Mouse (Mus musculus) embryonic stem cell, embryonic (primary cell): ENCODE data around the gene Lilrb4a.
"Not testable (repeated sequence)": the region's sequence is repeated elsewhere in the genome, so short reads cannot be mapped to it uniquely, and the experiment has no call there.

Experiments used
- CTCF ChIA-PET, 4 experiments: fragments of 300-600 bp in 2 of 4; fragments of 350-600 bp in 2 of 4; sonication (Branson Sonifier 250); formaldehyde crosslinking; loops; one replicate each; lab custom pipeline; 2022; ENCODE audit warnings: inconsistent platforms in 2 of 4; lab: Charles Lee
- POLR2A ChIA-PET, 4 experiments: fragments of 300-600 bp in 2 of 4; fragments of 350-600 bp in 2 of 4; sonication (Branson Sonifier 250); formaldehyde crosslinking; loops; one replicate each; lab custom pipeline; 2022; ENCODE audit warnings: antibody characterized with exemption in 4 of 4, inconsistent platforms in 1 of 4; lab: Charles Lee

The Lilrb4a gene

GRCm38 (mm10) chr10:51490691-51491090, at the start of gene Lilrb4a:
TSS of gene Lilrb4a (plus strand) at chr10:51490956.
- POLR2A ChIA-PET = not testable (repeated sequence)

GRCm38 (mm10) chr10:51451610-51452009, 39.1 kb upstream of the Lilrb4a start:
- CTCF ChIA-PET = no interaction called here
- POLR2A ChIA-PET = no interaction called here

More at GRCm38 (mm10) chr10:51490691-51491090, at the start of gene Lilrb4a:
- CTCF ChIA-PET = not testable (repeated sequence)

DNA sequence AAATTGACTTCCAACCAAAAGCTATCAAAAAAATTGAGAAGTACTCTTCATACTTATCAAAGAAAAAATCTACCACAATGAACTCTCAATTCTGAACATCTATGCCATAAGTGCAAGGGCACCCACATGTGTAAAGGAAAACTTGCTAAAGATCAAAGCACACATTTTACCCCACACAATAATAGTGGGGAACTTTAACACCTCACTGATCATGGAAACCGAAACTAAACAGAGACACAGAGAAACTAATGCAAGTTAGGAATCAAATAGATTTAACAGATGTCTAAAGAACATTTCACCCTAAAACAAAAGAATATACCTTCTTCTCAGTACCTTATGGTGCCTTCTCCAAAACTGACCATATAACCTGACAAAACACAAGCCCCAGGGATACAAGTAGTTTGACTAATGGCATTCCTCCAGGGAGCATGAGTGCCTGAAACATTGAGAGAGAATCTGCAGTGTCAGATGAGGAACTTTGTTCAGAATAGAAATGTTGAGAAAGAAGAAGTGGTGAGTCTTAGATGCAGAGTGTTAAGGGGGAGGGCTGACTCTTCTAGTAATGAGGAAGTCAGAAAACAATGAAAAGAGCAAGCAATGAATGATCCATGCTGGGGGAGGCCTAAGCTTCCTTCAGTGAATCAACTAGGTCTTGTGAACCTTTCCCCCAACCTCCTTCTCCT, 37.0 kb upstream of the Lilrb4a start:
- CTCF ChIA-PET = no interaction called here

GRCm38 (mm10) chr10:51454365-51454764, 36.4 kb upstream of the Lilrb4a start:
- ChIA-PET CTCF (no interaction called here), POLR2A (no interaction called here)

More for the DNA sequence above, 37.0 kb upstream of the Lilrb4a start:
- POLR2A ChIA-PET = no interaction called here

DNA sequence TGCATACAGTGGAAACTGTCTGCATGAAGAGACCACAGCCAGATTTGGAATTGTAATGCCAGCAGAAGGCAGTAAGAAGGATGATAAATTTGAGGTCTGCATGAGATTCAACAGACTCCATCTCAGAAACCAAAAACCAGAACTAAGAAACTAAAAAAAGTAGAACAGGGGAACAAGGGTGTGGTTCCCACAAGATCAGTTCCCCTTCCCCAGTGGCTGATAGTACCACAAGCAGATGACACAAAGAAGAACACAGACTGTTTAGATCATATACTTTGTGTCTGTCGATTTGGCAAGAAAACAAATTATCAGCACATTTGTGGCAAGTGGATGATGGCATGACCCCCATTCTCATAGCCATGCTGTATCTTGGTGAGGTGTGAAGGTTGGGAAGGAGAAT, 35.0 kb upstream of the Lilrb4a start:
- ChIA-PET POLR2A (no interaction called here), CTCF (no interaction called here)

GRCm38 (mm10) chr10:51456369-51456768, 34.4 kb upstream of the Lilrb4a start:
- CTCF ChIA-PET = no interaction called here

DNA sequence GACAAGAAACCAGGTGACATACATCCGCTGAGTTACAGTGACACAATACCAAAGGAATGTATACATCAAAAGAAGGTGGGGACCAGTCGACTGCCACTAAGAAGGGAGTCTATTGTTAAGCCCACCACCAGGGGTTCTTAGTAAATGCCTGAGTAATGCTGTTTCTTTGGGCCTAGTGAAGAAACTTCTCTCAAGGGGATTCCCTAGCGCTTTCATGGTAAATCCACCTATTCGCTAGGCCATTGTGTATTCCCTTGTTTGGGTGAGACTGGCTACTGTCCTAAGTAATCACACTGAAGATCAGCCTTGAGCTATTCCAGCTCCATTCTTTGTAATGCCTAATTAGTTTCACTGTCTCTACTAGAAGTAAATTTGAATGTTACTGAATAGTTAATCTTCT, 27.0 kb upstream of the Lilrb4a start:
- CTCF ChIA-PET, POLR2A ChIA-PET: not testable (repeated sequence)

More at GRCm38 (mm10) chr10:51456369-51456768, 34.4 kb upstream of the Lilrb4a start:
- POLR2A ChIA-PET = no interaction called here

GRCm38 (mm10) chr10:51480397-51480796, 10.4 kb upstream of the Lilrb4a start, which contains the start of the genes Gm49339 and Lilr4b:
TSS of gene Gm49339 (plus strand) at chr10:51480612.
TSS of gene Lilr4b (plus strand) at chr10:51480632.
- POLR2A ChIA-PET, CTCF ChIA-PET: not testable (repeated sequence)

GRCm38 (mm10) chr10:51520021-51520420, 29.3 kb downstream of the Lilrb4a start:
- CTCF ChIA-PET = no interaction called here
- POLR2A ChIA-PET = no interaction called here

DNA sequence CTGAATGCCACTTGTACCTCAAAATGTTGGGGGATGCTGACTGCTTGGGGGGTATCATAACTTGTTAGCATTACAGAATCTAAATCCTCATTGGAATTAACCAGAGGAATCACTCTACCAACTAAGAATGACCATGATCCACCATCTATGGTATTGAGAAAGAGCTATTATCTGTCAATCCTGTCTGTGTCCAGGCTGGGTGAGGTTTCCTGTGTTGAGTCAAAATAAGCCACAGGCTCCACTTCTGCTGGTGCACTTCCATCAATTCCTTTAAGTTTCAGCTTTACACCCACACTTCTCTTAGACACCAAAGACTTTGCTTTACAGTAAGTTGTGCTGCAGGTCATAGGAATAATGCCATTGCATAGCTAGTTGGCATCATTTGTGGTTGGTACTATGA, 30.7 kb downstream of the Lilrb4a start:
- CTCF ChIA-PET = no interaction called here
- POLR2A ChIA-PET = no interaction called here

- POLR2A ChIA-PET = no interaction called here
- CTCF ChIA-PET = no interaction called here
Measured at GRCm38 (mm10) chr10:51526090-51526489, 35.3 kb downstream of the Lilrb4a start.

DNA sequence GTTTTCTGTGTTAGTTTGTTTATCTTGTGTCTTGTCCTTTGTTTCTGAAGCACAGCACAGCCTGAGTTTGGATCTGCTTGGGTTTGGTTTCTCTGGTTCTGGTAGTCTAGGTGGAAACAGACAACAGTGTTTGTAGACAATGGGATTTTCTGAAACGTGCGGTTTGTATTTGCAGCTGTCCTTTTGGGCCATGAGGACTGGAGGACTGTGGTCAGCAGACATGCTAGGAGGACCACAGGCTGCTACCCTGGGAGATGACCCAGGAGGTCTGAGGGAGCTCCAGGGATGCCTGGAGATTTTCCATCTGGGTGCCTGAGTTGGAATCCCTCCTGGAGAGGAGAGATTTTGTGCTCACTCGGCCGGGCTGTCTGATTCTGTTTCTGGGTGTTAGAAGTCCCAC, 35.9 kb downstream of the Lilrb4a start:
- ChIA-PET POLR2A (no interaction called here), CTCF (no interaction called here)

- ChIA-PET POLR2A (interaction anchor here in 1 of 4 experiments (0.6 kb wide), 1 partner anchor 166 kb away, joined by 3 read pairs; no protein-coding TSS in a partner anchor), CTCF (no interaction called here)
Measured at GRCm38 (mm10) chr10:51528840-51529434, 38.2 kb downstream of the Lilrb4a start.

DNA sequence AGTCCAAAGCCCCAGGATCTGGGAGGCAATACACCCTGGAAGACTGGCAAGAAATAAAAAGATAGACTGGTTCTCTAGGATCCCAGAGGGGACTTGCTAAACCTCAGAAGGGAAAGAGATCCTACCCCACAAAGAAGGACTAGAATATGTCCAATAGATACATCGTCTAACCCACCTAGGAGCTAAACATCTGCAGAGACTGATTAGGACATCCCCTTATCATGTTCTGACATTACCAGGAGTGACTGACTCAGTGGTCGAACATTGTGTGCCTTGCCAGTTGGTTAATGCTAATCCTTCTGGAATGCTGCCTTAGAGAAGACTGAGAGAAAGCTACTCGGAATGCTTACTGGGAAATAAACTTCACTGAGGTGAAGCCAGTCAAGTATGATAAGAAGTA, 38.7 kb downstream of the Lilrb4a start:
- CTCF ChIA-PET = no interaction called here
- POLR2A ChIA-PET = no interaction called here

GRCm38 (mm10) chr10:51530813-51531212, 40.1 kb downstream of the Lilrb4a start:
- ChIA-PET POLR2A (no interaction called here), CTCF (no interaction called here)
